Mouse (Mus musculus): ENCODE results near the gene Calm3.

DNA sequence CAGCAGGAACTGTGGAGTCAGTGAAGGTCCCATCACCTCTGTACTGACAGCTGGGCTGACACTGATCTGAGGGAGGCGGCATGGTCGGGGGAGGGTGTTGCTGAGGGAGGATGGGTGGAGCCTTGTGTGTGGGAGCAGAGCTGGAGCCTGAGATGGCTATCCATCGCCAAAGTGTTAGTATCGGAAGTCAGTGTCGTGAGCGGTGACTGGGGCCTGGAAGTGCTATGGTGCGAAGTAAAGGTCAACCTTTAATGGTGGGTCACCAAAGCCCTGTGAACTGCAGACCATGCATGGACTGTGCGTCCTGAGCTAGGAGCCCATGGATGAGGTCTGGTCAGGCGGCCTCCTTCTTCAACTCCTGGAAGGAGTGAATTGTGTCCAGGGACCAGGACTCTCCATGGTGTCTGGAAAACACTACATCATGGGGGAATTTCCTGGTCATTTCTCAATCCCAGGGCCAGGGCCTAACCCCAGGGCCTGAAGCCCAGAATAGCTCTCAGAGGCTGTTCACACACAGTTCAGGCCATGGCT, 18.4 kb downstream of the Calm3 start:
- TF ChIP-seq CTCF (conservative IDR thresholded peaks at IDR 0.05; ENCODE audit: low read length) (no peak), NANOG (IDR thresholded peaks at IDR 0.05; ENCODE audit: borderline replicate concordance, low read length) (no peak)

Data from E14TG2a.4 (cell line).